Mouse (Mus musculus): Measurements from ENCODE around the gene Med17.

The Med17 gene

GRCm38 (mm10) chr9:15233604-15234003 is 46.1 kb downstream of the Med17 start:
- no peak for DNase-seq

GRCm38 (mm10) chr9:15232445-15232844 is 47.3 kb downstream of the Med17 start:
- DNase-seq, result no peak

DNA sequence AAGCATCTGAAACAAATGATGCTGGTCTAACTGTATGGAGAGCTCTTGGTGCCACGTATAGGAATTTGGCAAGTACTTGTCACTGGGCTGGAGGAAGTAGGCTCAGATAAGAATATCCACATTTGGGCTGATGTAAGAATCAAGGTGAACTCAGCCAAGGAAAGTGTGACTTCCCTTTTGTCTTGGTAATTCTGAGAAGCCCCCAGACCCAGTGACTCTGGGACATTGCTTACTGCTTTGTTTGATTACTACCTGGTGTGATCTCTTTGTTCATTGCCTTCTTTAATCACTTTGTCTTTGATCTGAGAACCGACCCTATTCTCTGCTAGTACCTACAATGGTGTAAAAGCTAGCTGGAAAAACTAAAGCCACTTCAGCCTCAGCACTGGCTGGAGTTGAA is 54.8 kb downstream of the Med17 start:
- DNase-seq, result no peak

DNA sequence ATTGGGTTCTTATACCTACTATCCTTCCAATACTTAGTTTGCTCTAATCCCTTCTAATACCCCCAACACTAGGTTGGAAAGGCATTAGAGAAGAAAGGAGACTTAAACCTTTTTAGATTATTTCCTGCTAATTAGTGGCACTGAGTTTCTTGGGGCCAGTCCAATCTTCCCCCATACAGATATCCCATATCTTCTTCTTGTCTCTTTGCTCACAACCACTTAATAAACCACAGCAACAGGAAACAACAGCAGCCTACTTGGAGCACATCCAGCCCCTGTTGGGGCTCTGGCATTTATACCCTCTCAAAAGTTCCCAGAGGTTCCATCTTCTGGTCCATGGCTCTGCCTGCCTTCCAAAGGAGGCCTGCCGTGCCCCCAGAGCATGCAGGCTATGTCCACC is 66.0 kb downstream of the Med17 start:
- no peak for DNase-seq

GRCm38 (mm10) chr9:15211876-15212275 is 67.9 kb downstream of the Med17 start:
- DNase-seq, result peak; percentile 60 to 78

All from cerebellum, postnatal 10 days (tissue).